Mouse (Mus musculus) kidney, adult 11 months (tissue): ENCODE results near the gene 1700010I14Rik.

ENCODE experiments used
- DNase-seq: peaks from one replicate; pipeline ENCODE4 v3.0.0; 2022

The 1700010I14Rik gene

GRCm38 (mm10) chr17:9031241-9032141 is 43.4 kb downstream of the 1700010I14Rik start:
- DNase-seq: peak; percentile 23

- DNase-seq: no peak
Observed at GRCm38 (mm10) chr17:9032362-9033044, 44.4 kb downstream of the 1700010I14Rik start.

GRCm38 (mm10) chr17:9033511-9033910 is 45.4 kb downstream of the 1700010I14Rik start:
- no peak for DNase-seq

- DNase-seq: no peak
Observed at GRCm38 (mm10) chr17:9035561-9036348, 47.6 kb downstream of the 1700010I14Rik start.

DNA sequence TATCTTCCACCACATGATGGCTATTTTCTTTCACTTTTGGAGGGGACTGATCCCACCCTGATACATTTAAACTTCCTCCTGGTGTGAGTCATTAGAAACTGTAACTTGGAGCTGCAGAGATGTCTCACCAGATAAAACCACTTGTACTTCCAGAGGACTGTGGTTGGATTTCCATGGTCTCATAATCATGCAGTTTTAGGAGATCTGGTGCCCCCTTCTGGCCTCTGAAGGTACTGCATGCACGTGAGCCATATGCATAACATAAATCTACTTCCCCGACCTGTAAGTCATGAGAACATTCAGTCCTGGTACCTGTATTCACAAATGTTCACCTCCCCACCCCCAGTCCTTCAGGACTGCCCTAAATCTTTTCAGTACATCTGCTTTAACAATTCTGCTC is 54.6 kb downstream of the 1700010I14Rik start:
- DNase-seq: no peak

GRCm38 (mm10) chr17:9052441-9052980 is 64.4 kb downstream of the 1700010I14Rik start:
- DNase-seq: no peak

DNA sequence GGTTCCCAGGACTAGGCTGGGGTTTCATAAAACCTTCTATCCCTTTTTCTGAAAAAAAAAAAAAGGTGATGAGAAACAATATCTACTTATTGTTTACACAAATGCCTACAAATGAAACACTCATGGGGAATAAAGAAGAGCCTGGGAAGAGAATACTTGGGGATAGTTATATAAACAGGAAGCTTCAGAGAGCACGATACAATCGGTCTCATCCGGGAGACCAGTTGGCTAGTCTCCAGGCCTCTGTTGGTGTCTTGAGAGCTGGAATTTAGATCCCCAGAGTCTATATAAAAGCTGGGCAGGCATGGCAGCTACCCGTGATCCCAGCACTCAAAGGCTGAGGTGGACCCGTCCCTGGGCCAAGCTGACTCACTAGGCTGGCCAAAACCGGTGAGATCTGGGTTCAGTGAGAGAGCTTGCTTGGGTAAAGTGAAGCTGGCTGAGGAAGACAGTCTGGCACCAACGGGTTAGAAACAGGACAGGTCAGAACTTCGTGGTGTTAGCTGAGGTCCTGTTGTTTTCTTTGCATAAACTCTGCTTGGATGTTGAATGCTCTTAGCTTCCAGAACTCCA is 71.3 kb downstream of the 1700010I14Rik start:
- DNase-seq: no peak
